8 mouse cellular contexts compared by ENCODE assay signal in genomic region chr12:87299037-87299656, GRCm38 (mm10). TPM values are rescaled to one million over a fixed set of nuclear protein-coding genes. Genes with fewer than 3 reads are reported as not detected.
DNase-seq lines count a peak whose midpoint lies in the region; ATAC-seq and TF ChIP-seq lines count a peak whose summit lies in the region.

No protein-coding gene starts in this region.

- H3K36me3 ChIP-seq in testis, adult 2 months (ENCODE audit: control insufficient read depth, insufficient read depth, low read length), result no peaks in the 10 kb centered on the region
- H3K36me3 ChIP-seq in hindbrain, embryonic 12.5 days, result no peaks in the 10 kb centered on the region
- H3K36me3 ChIP-seq in megakaryocyte, embryonic 14.5 days (replicated peaks; ENCODE audit: low read length), result no peaks in the 10 kb centered on the region

- no peak overlapping the region for H3K27ac ChIP-seq in cerebellum, adult 2 months (ENCODE audit: insufficient read depth, low read length)
- no peak overlapping the region for H3K27ac ChIP-seq in testis, adult 2 months (ENCODE audit: control insufficient read depth, insufficient read depth, low read depth, low read length)
- H3K27ac ChIP-seq in hindbrain, embryonic 12.5 days, result no peak overlapping the region

- H3K27me3 ChIP-seq in cerebellum, adult 2 months (ENCODE audit: control insufficient read depth, insufficient read depth, low read length), result peaks cover 1% of the 10 kb centered on the region; the same call in 1 of the 2 replicates
- peaks cover 2% of the 10 kb centered on the region; the same call in 1 of the 2 replicates for H3K27me3 ChIP-seq in testis, adult 2 months (ENCODE audit: control insufficient read depth, insufficient read depth, low read length)
- peaks cover 34% of the 10 kb centered on the region for H3K27me3 ChIP-seq in hindbrain, embryonic 12.5 days
- H3K27me3 ChIP-seq in megakaryocyte, embryonic 14.5 days (replicated peaks), result peaks cover 48% of the 10 kb centered on the region

- peak overlapping the region; percentile 74 for H3K9ac ChIP-seq in hindbrain, embryonic 12.5 days

- TF ChIP-seq POLR2A in cerebellum, adult 2 months (IDR thresholded peaks at IDR 0.05; ENCODE audit: borderline replicate concordance, insufficient read depth, low read length), result no peak
- TF ChIP-seq POLR2A in testis, adult 2 months (IDR thresholded peaks at IDR 0.05; ENCODE audit: control insufficient read depth, low read depth, low read length), result no peak

- H3K4me2 ChIP-seq in hindbrain, embryonic 12.5 days (replicated peaks), result peak overlapping the region; percentile 97

- H3K4me3 ChIP-seq in cerebellum, adult 2 months (replicated peaks; ENCODE audit: insufficient read depth, low read depth, low read length), result peak overlapping the region; percentile 56
- H3K4me3 ChIP-seq in testis, adult 2 months (ENCODE audit: control insufficient read depth, low read depth, low read length), result peak overlapping the region; percentile 85
- H3K4me3 ChIP-seq in hindbrain, embryonic 12.5 days, result peak overlapping the region; percentile 80
- peak overlapping the region; percentile 92 for H3K4me3 ChIP-seq in megakaryocyte, embryonic 14.5 days (replicated peaks)

- H3K4me1 ChIP-seq in cerebellum, adult 2 months (ENCODE audit: control insufficient read depth, insufficient read depth, low read length), result peaks cover 4% of the 10 kb centered on the region; the same call in 1 of the 2 replicates
- peaks cover 15% of the 10 kb centered on the region for H3K4me1 ChIP-seq in testis, adult 2 months (ENCODE audit: control insufficient read depth, insufficient read depth, low read length)
- peaks cover 14% of the 10 kb centered on the region for H3K4me1 ChIP-seq in hindbrain, embryonic 12.5 days
- H3K4me1 ChIP-seq in megakaryocyte, embryonic 14.5 days, result peaks cover 23% of the 10 kb centered on the region

- H3K9me3 ChIP-seq in hindbrain, embryonic 12.5 days (replicated peaks), result no peaks in the 10 kb centered on the region
- no peaks in the 10 kb centered on the region for H3K9me3 ChIP-seq in megakaryocyte, embryonic 14.5 days

- no peak for TF ChIP-seq CTCF in cerebellum, adult 2 months (IDR thresholded peaks at IDR 0.05; ENCODE audit: borderline replicate concordance, insufficient read depth, low read depth, low read length)
- TF ChIP-seq CTCF in testis, adult 2 months (IDR thresholded peaks at IDR 0.05; ENCODE audit: control insufficient read depth, insufficient read depth, insufficient replicate concordance, low read depth, low read length), result no peak

- WGBS in cerebellum, adult 2 months, result 8% methylated on average over 29 of the region's 29 CpGs
- 10% methylated on average over 27 of the region's 29 CpGs for WGBS in hindbrain, embryonic 12.5 days

- ATAC-seq in cerebellum, adult (ENCODE audit: insufficient number of reproducible peaks, low FRiP score, low TSS enrichment), result no peak
- ATAC-seq in hindbrain, embryonic 12.5 days (ENCODE audit: low FRiP score), result no peak; the same call in none of the 2 replicates
- ATAC-seq in erythroid progenitor cell, adult 5-6 weeks (replicated peaks; ENCODE audit: low FRiP score, poor library complexity, severe bottlenecking), result no peak; the same call in 1 of the 2 replicates

- DNase-seq in cerebellum, adult 2 months, result peak in 1 of 2 experiments; percentile 47
- no peak for DNase-seq in testis, postnatal 14 days (ENCODE audit: low spot score)
- DNase-seq in yolk sac, embryonic 10.5 days (ENCODE audit: low spot score), result peak; percentile 15

RNA-seq across cellular contexts. Expression of gene Ism2, which starts 0.4 kb away (rescaled TPM):
- 0.21 and 0.26 TPM in 2 replicates for polyA plus RNA-seq in cerebellum, adult 2 months (2012; rRNA removed)
- 0.19 and 0.23 TPM in 2 replicates for polyA plus RNA-seq in testis, adult 2 months (2012; rRNA removed)
- 1.0 and 1.1 TPM in 2 replicates for polyA plus RNA-seq in hindbrain, embryonic 12.5 days (2016; fragmentation: Nextera tagmentation; extraction: Ambion mirVana)
- 0.04 TPM in 1 of 2 replicates, not detected in the other for polyA plus RNA-seq in megakaryocyte, embryonic 14.5 days (2012; ENCODE audit: insufficient read depth, low replicate concordance)
- total RNA-seq in erythroid progenitor cell, adult 5-6 weeks (2015; ENCODE audit: low replicate concordance), result not detected in 2 replicates
- not detected in 2 replicates for total RNA-seq in erythroid progenitor cell, adult 5-6 weeks (2017; ENCODE audit: low replicate concordance)

RNA-seq across cellular contexts. Expression of gene Ahsa1, which starts 32.9 kb away (rescaled TPM):
- 238 and 246 TPM in 2 replicates for polyA plus RNA-seq in cerebellum, adult 2 months (2012; rRNA removed)
- polyA plus RNA-seq in testis, adult 2 months (2012; rRNA removed), result 47.8 and 50.4 TPM in 2 replicates
- polyA plus RNA-seq in hindbrain, embryonic 12.5 days (2016; fragmentation: Nextera tagmentation; extraction: Ambion mirVana), result 181 and 187 TPM in 2 replicates
- polyA plus RNA-seq in megakaryocyte, embryonic 14.5 days (2012; ENCODE audit: insufficient read depth, low replicate concordance), result 21.3 and 90.4 TPM in 2 replicates
- 22.7 and 28.5 TPM in 2 replicates for total RNA-seq in erythroid progenitor cell, adult 5-6 weeks (2015; ENCODE audit: low replicate concordance)
- total RNA-seq in erythroid progenitor cell, adult 5-6 weeks (2017; ENCODE audit: low replicate concordance), result 58.2 and 58.3 TPM in 2 replicates

RNA-seq across cellular contexts. Expression of gene Vipas39, which starts 33.1 kb away (rescaled TPM):
- 58.2 and 60.3 TPM in 2 replicates for polyA plus RNA-seq in cerebellum, adult 2 months (2012; rRNA removed)
- polyA plus RNA-seq in testis, adult 2 months (2012; rRNA removed), result 19.8 and 22.1 TPM in 2 replicates
- 60.0 and 62.1 TPM in 2 replicates for polyA plus RNA-seq in hindbrain, embryonic 12.5 days (2016; fragmentation: Nextera tagmentation; extraction: Ambion mirVana)
- 2.2 and 3.4 TPM in 2 replicates for polyA plus RNA-seq in megakaryocyte, embryonic 14.5 days (2012; ENCODE audit: insufficient read depth, low replicate concordance)
- 2.5 and 5.4 TPM in 2 replicates for total RNA-seq in erythroid progenitor cell, adult 5-6 weeks (2015; ENCODE audit: low replicate concordance)
- 1.4 and 9.1 TPM in 2 replicates for total RNA-seq in erythroid progenitor cell, adult 5-6 weeks (2017; ENCODE audit: low replicate concordance)
